Mouse (Mus musculus) bone marrow macrophage, adult 2 months (primary cell): ENCODE results near the gene Usp3. TPM values are rescaled to one million over a fixed set of nuclear protein-coding genes. Genes with fewer than 3 reads are reported as not detected.

Experiments
- H3K27ac ChIP-seq: 2 replicates; pipeline ENCODE4 v1.5.1; 2012; ENCODE audit warnings: low read depth, low read length; ENCODE audit not compliant: insufficient read depth
- H3K4me1 ChIP-seq: 2 replicates; pipeline ENCODE4 v1.6.1; 2012; ENCODE audit warnings: low read length; ENCODE audit not compliant: control insufficient read depth, insufficient read depth
- H3K4me3 ChIP-seq: 2 replicates; pipeline ENCODE4 v1.5.1; 2012; ENCODE audit warnings: mild to moderate bottlenecking, low read length, moderate library complexity; ENCODE audit not compliant: insufficient read depth
- CTCF ChIP-seq: IDR thresholded peaks from 2 replicates; pipeline ENCODE4 v1.5.1; 2012; ENCODE audit warnings: low read depth, mild to moderate bottlenecking, low read length, moderate library complexity
- POLR2A ChIP-seq: IDR thresholded peaks from 2 replicates; pipeline ENCODE4 v1.6.1; 2012; ENCODE audit warnings: mild to moderate bottlenecking, low read depth, low read length, borderline replicate concordance
- polyA plus RNA-seq: library from polyadenylated mRNA; stranded (reverse); fragments of >200 nt; gene quantifications from 2 replicates; pipeline ENCODE4 v1.2.4, GENCODE M21; 2012; ENCODE audit not compliant: missing spikeins, insufficient read depth, insufficient read length

Usp3 gene
- polyA plus RNA-seq, 1 experiment: 64.4 TPM

DNA sequence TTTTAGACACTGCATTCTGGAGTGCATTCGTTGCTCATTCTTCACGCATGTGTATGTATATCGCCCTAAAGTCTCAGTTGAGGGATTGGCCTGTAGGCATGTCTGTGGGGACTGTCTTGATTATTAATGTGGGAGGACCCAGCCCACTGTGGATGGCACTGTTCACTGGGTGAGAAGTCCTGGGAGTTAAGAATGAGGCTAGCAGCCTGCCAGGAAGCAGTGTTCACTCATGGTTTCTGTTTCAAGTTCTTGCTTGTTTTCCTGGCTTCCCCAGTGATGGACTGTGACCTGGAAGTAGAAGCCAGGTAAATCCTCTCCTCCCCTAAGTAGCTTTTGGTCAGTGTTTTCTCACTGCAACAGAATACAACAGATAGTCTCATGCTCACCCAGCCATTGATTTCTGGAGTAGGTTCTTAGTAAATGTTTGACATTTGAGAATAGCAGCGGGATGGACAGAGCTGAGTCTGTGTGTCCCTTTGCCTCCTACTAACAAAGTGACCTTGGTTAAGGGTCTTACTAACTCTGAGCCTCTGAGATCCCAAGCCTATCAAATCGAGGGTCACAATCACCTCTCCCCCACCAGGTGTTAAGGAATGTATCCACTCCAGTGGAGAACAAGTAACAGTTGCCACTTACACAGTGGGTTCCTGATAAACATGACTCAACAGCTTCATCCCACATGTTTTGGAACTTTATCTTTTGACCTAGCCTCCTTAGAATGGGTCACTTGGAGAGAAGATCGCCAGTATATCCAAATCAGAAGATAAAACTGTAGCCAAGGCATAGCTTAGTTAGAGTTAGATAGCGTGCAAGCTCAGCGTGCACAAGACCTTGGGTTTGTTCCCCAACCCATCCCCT lies 11.6 kb upstream of the Usp3 start:
- no peak overlapping the region for H3K27ac ChIP-seq
- peaks cover 21% of the 10 kb centered on the region for H3K4me1 ChIP-seq
- TF ChIP-seq CTCF (no peak), POLR2A (no peak)
- no peak overlapping the region for H3K4me3 ChIP-seq

DNA sequence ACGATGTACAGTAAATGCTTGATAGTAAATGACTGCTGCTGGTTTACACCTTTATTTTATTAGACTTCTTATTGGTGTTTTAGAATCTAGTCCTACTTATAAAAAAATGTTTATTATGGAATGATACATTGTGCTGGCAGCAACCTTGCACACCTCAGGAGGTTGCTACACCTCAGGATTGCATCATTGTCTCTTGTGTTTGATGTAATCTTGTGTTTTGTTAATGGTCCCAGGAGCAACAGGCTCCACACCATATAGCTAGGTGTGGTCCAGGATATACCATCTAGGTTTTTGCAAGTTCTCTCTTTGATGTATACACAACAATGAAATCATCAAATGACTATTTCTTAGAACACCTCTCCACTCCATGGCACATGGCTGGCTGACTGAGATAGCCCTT lies 11.0 kb upstream of the Usp3 start:
- TF ChIP-seq POLR2A: no peak
- no peak for TF ChIP-seq CTCF
- Histone ChIP-seq H3K4me3 (no peak overlapping the region), H3K4me1 (peaks cover 21% of the 10 kb centered on the region), H3K27ac (no peak overlapping the region)

DNA sequence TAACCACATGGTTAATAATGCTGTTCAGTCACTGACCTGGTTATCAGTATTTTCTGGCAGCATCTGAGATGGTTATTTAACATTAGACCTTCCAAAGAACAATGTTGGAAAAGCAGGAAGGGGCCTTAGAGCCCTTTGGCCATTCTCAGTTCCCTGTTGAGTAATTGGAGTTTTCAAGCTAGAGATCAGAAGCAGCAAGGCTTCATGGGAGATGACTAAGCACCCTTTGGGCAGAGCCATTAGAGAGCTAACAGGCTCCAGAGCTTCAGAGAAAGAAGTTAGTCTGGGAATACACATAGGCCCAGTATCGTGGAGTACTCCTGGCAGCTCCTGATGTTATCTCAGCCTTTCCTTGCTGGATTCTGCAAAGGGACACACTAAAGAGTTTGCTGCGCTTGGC lies 8.1 kb upstream of the Usp3 start:
- no peak for TF ChIP-seq POLR2A
- no peak for TF ChIP-seq CTCF
- Histone ChIP-seq H3K4me1 (peaks cover 40% of the 10 kb centered on the region), H3K4me3 (no peak overlapping the region), H3K27ac (peak overlapping the region; percentile 85)

DNA sequence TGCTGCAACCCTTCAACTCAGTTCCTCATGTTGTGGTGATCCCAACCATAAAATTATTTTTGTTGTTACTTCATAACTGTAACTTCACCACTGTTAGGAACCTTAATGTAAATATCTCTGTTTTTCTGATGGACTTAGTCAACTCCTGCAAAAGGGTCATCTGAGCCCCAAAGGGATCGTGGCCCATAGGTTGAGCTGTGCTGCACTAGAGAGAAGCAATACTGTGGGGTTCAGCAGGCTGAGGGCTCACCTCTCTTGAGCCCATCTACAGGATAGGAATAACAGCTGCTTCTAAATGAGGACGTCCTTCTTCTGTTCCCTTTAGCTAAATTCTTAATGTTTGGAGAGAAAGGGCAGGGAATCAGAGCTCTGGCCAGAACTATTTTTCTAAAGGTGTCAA lies 7.6 kb upstream of the Usp3 start:
- TF ChIP-seq CTCF: no peak
- TF ChIP-seq POLR2A: no peak
- Histone ChIP-seq H3K4me1 (peaks cover 40% of the 10 kb centered on the region), H3K4me3 (no peak overlapping the region), H3K27ac (peak overlapping the region; percentile 85)

DNA sequence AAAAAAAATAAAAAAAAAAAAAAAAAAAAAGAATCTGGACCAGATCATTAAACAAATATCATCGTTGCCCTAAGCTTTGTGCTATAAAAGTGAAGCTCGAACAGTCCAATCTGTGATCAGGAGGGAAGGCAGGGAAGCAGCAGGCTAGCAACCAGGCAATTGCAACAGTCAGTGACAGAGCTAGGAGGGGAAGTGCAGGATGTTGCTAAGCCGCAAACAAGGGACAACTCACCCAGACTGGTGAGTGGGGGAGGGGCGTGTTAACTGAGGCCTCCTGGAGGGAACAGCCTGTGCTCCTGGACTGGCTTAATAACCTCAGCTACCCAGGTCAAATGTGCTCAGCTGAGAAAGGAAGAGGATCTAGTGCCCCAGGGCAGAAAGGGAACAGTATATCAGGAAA lies 6.6 kb upstream of the Usp3 start:
- peaks cover 43% of the 10 kb centered on the region for H3K4me1 ChIP-seq
- H3K27ac ChIP-seq: peak overlapping the region; percentile 85
- no peak for TF ChIP-seq CTCF
- TF ChIP-seq POLR2A: no peak
- no peak overlapping the region for H3K4me3 ChIP-seq

DNA sequence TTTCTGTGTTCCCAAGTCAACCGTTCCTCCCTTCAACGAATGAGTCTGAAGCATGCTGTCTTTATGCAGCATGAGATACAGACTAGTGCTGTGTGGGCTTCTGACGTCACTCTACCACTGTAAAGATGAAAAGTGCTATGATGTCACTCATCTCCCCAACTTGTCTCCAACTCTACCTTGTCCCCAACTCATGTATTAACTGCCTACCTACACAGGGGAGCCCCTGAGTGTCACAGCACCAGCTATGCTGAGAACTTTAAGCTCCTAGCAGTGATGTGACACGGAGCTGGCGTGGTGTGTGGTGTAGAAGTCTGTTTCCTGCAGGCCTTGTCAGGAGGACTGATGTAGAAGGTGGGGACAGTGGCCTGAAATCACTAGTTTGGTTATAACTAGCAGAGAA lies 5.7 kb upstream of the Usp3 start:
- H3K27ac ChIP-seq: no peak overlapping the region; the same call in 1 of the 2 replicates
- peaks cover 49% of the 10 kb centered on the region for H3K4me1 ChIP-seq
- H3K4me3 ChIP-seq: no peak overlapping the region
- TF ChIP-seq CTCF (no peak), POLR2A (no peak)

DNA sequence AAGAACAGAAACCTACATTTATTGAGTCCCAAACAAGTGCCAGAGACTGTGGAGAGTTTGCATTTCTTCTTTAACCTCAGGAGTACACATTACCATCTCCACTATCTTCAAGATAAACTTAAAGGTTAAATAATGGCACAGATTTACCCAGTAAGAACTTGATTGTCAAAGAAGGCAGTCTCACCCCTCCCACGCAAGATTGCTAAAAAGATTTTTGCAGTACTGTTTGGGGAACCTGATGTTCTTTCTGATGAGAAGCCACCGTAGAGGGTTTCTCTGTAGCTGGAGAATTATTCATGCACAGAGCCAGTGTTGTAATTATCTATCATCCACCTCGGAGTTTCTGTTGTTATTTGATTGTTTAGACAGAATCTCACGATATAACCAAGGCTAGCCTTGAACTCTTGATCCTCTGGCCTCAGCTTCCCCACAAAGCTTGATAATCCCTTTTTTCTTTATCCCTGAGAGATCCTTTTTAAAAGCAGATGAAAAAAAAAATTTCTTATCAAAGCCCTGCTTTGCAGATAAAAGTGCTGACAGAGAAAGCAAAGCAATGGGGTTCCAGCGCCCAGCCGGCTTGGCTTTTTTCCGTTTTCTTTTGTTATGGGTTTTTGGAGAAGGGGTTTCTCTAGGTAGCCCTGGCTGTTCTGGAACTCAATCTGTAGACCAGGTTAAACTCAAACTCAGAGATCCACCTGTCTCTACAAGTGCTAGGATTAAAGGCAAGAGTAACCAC lies 4.7 kb upstream of the Usp3 start:
- no peak for TF ChIP-seq CTCF
- no peak for TF ChIP-seq POLR2A
- H3K4me1 ChIP-seq: peaks cover 49% of the 10 kb centered on the region
- no peak overlapping the region for H3K27ac ChIP-seq
- H3K4me3 ChIP-seq: no peak overlapping the region

DNA sequence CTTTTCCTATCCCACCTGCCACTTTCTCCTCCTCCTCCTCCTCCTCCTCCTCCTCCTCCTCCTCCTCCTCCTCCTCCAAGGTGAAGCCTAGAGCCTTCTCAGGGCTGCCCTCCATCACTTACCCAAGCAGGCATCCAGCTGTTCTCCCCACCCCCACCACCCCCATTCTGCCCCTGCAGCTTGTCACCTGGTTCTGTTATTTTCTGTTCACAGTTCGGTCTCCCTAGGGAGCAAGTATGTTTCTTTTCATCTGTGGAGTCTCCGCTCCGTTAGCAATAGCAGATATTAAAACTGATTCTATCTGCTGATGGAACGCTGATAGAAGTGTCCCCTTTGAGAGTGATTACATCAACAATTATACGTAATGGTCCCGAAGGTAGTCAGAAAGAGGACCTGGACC lies 4.1 kb upstream of the Usp3 start:
- no peak for TF ChIP-seq CTCF
- TF ChIP-seq POLR2A: no peak
- Histone ChIP-seq H3K27ac (no peak overlapping the region), H3K4me1 (peaks cover 48% of the 10 kb centered on the region), H3K4me3 (no peak overlapping the region)

DNA sequence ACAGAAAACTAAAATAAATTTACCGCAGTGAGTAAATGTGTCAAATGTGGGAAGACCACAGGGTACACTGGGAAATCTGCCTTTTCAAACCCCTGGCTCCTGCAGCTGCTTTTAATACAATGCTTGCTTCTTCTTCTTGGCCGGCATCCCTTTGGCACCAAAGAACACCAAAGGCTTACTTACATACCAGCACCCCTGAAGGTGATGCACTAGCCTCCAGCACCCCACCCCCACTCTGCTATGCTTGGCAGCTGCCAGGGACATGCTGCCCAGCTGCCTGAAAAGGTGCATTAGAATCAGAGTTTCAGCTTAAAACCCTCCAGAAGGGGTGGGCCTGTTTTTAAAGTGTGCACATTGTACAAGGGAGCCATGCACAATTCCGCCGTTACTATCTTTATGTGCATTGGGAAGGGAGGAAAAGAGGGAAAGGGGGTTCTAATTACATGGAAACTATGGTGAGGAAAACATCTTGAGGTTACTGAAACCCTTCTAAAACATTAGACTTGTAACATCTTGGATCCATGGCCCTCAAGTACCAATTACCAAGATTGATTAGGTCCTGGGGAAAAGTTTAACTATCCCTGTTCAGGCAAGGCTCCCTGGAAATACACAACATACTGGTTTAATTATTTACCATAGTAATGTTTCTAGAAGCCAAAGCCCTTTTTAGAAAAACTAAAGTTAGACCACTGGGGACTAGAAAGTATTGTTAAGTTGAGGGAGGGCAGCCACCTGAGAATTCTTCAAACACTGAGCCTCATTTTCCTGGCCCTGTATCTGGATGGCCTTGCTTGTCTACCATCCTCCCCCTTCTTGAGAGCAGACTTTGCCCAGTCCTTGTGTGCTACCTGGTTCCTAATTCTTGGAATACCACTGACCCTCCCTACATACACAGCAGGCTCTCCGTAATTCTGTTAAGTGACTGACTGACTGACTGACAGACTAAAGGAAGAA lies 3.1 kb upstream of the Usp3 start:
- no peak overlapping the region for H3K27ac ChIP-seq
- TF ChIP-seq CTCF: no peak
- TF ChIP-seq POLR2A: no peak
- peaks cover 44% of the 10 kb centered on the region for H3K4me1 ChIP-seq
- H3K4me3 ChIP-seq: no peak overlapping the region
